Mouse (Mus musculus): ENCODE measurements around the gene Mtus2. TPM values are rescaled to one million over a fixed set of nuclear protein-coding genes. Genes with fewer than 3 reads are reported as not detected.

Gene Mtus2
- polyA plus RNA-seq, 1 experiment = 1.8 TPM

DNA sequence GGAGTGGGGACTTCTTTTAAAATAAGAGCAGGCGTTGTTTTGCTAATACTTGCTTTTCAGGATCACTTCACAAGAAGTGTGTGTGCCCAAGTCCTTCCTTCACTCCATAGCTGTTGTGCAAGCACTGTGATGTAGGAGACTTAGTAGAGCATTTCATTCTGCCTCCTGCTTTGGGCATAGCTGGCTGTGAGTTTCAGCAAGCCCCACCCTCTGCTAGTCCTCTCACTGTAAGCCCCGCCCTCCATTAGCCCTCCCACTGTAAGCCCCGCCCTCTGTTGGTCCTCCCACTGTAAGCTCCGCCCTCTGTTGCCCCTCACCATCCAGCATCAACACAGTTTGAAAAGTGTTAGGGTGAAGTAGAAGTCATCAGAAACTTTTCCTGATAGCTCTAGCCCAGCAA, 310.3 kb downstream of the Mtus2 start:
- no peaks in the 10 kb centered on the region for H3K4me1 ChIP-seq (ENCODE audit: control insufficient read depth, insufficient read depth, insufficient read length, low read length)
- no peak overlapping the region for H3K4me3 ChIP-seq (ENCODE audit: insufficient read depth, low read depth, low read length)
- H3K27ac ChIP-seq (replicated peaks; ENCODE audit: low read depth, low read length) = no peak overlapping the region

DNA sequence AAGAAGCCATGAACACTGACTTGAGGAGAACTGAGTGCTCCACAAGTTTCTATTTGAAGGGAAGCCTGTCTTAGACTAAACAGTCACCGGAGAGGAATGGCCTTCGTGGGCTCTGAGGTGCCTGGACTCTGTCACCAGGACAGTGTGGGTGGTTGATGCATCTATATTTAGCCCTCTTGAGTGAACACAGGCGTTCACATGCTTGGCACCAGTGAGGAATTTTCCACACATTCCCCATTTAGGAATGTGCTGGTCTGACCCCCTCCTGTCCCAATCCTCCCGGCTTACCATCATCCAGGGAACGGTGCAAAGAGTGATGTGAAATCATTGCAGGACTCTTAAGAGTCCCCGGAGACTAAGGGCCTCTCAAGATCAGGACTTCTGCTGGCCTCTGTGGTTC, 314.9 kb downstream of the Mtus2 start:
- no peak overlapping the region for H3K4me3 ChIP-seq (ENCODE audit: insufficient read depth, low read depth, low read length)
- no peak overlapping the region for H3K27ac ChIP-seq (replicated peaks; ENCODE audit: low read depth, low read length)
- H3K4me1 ChIP-seq (ENCODE audit: control insufficient read depth, insufficient read depth, insufficient read length, low read length) = no peaks in the 10 kb centered on the region

DNA sequence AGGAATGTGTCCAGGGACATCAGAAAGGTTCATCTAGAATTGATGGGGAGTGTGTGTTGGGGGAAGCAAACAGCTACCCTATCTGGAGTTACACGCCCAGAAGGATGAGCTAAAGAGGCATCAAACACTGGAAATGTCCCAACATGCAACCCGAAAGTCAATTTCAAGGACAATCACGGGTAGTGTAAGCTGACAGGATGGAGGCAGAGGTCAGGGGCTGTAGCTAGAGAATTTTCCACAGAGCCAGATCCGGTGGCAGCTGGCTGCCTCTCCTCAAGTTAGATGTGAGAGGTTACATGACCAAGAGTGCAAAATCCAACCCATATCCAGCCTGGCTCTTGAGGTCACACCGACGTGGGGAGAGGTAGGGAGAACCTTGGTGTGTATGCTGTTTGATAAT, 315.7 kb downstream of the Mtus2 start:
- Histone ChIP-seq H3K4me1 (ENCODE audit: control insufficient read depth, insufficient read depth, insufficient read length, low read length) (no peaks in the 10 kb centered on the region), H3K4me3 (ENCODE audit: insufficient read depth, low read depth, low read length) (no peak overlapping the region), H3K27ac (replicated peaks; ENCODE audit: low read depth, low read length) (no peak overlapping the region)

DNA sequence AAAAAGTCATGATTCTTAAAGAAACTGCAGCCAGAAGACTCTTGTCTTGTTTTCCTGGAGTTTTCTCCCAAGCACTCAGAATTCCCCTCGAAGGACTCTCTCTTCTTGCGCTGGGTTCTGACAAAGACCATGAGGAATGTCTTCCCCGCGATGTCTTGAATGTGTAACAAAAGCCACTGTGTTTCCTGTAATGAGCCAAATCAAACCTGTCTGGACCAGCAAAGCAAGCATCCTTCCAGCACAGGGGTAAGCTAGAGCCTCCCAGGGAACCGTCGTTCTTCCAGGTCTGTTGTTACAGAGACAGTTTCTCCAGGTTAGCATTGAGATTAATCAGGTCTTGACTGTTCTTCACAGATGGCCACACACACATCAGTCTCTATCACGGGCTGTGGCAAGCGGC, 321.1 kb downstream of the Mtus2 start:
- H3K4me1 ChIP-seq (ENCODE audit: control insufficient read depth, insufficient read depth, insufficient read length, low read length) = no peaks in the 10 kb centered on the region
- H3K4me3 ChIP-seq (ENCODE audit: insufficient read depth, low read depth, low read length) = no peak overlapping the region
- H3K27ac ChIP-seq (replicated peaks; ENCODE audit: low read depth, low read length) = no peak overlapping the region

DNA sequence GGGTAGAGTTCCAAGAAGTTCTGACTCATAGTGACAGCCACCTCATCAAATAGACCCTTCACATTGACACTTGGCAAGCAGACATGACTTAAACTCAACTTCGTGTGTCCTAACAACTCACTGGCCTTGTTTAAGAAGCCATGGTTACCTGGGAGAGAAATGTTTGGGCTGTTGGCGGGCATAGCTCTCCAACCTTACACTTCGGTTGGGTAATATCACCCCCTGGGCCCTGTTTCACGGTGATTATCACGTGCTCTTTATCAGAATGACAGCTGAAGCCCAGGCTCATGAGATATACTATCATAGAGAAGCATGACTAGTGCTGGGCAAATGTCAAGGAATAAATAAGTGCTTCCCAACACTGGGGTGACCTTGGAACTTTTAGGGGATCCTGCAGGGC, 323.2 kb downstream of the Mtus2 start:
- no peak overlapping the region for H3K4me3 ChIP-seq (ENCODE audit: insufficient read depth, low read depth, low read length)
- no peak overlapping the region for H3K27ac ChIP-seq (replicated peaks; ENCODE audit: low read depth, low read length)
- no peaks in the 10 kb centered on the region for H3K4me1 ChIP-seq (ENCODE audit: control insufficient read depth, insufficient read depth, insufficient read length, low read length)

DNA sequence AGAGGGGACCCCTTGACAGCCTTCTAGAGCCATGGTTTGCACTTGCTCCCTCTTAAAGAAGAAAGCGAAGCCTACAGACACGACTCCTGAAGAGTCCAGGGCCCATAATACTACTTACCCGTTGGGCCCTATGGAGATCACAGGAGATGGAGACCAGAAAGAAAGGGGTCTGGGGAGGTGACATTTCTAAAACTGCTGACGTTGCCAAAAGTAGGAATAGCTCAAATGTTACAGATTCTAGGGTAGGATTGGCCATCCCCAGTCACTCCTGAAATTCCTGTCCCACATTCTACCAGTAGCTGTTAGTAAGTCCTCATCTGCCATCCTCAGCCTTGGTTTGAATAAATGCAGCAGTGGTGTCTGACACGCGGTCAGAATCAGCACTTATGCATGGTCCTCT, 325.0 kb downstream of the Mtus2 start:
- no peaks in the 10 kb centered on the region for H3K4me1 ChIP-seq (ENCODE audit: control insufficient read depth, insufficient read depth, insufficient read length, low read length)
- H3K4me3 ChIP-seq (ENCODE audit: insufficient read depth, low read depth, low read length) = no peak overlapping the region
- no peak overlapping the region for H3K27ac ChIP-seq (replicated peaks; ENCODE audit: low read depth, low read length)

DNA sequence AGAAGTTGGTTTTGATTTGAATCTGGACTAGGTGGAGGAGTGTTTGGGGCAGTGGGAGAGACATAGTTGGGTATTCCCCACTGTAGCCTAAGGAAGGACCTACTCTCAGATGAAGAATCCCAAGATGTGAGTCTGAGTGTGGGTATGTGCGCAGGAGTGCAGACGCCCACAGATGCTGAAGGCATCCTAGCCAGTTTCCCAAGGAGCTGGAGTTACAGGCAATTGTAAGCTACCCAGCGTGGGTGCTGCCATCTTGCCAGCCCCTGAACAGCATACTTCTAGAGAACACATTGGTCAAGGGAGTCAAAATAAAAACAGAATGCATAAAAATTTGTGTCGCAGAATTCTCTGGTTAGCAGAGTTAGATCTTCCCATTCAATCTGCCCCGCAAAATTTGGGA, 325.5 kb downstream of the Mtus2 start:
- no peaks in the 10 kb centered on the region for H3K4me1 ChIP-seq (ENCODE audit: control insufficient read depth, insufficient read depth, insufficient read length, low read length)
- no peak overlapping the region for H3K27ac ChIP-seq (replicated peaks; ENCODE audit: low read depth, low read length)
- H3K4me3 ChIP-seq (ENCODE audit: insufficient read depth, low read depth, low read length) = no peak overlapping the region

DNA sequence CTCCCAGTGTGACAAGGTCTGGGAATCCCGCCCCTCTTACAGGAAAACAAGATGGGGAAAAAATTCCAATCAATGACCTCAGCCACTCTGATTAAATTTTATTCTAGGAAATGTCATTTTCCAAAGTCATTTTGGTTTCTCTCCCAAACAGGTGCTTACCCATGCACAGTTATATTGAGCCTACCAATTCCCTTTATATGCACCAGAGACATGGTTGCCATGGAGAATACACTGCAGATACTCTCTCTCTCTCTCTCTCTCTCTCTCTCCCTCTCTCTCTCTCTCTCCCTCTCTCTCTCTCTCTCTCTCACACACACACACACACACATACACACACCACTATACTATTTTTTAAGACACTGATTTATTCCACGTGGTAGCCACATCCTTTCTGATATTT, 326.1 kb downstream of the Mtus2 start:
- H3K4me3 ChIP-seq (ENCODE audit: insufficient read depth, low read depth, low read length) = no peak overlapping the region
- no peak overlapping the region for H3K27ac ChIP-seq (replicated peaks; ENCODE audit: low read depth, low read length)
- H3K4me1 ChIP-seq (ENCODE audit: control insufficient read depth, insufficient read depth, insufficient read length, low read length) = no peaks in the 10 kb centered on the region

DNA sequence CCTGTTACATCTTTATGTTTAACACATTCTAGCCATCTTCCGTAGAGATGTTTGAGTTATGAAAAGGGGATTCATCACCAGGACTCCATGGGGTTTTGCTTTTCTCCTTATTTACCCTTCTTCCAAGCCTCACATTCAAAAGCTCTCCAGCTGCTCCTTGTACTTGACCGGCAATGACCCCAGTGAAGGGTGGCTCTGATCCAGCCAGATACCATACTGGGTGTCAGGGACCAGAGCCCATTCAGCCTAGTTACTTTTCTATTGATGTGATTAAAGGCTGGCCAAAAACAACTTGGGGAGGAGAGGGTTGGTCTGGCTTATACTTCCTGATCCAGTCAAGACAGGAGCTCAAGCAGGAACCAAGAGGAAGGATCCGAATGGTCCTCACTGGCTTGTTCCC, 326.5 kb downstream of the Mtus2 start:
- no peak overlapping the region for H3K4me3 ChIP-seq (ENCODE audit: insufficient read depth, low read depth, low read length)
- no peaks in the 10 kb centered on the region for H3K4me1 ChIP-seq (ENCODE audit: control insufficient read depth, insufficient read depth, insufficient read length, low read length)
- H3K27ac ChIP-seq (replicated peaks; ENCODE audit: low read depth, low read length) = no peak overlapping the region

DNA sequence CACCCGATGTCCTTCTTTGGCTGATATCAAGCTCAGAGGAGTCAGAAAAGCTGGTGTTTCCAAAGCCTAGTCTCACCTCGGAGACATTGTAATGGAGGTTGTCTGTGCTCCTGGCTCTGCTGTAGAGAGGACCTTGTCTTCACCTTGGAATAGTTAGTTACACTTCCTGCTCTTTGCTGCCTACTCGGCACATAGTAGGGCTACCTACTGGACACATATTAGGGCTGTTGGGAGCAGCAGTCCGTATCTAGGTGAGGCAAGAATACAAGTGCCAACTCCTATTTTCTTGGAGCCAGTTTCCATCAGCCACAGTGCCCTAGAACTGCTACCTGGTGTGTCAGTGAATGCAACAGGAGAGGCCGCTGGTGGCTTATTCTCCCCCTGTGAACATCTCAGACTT, 330.4 kb downstream of the Mtus2 start:
- H3K4me3 ChIP-seq (ENCODE audit: insufficient read depth, low read depth, low read length) = no peak overlapping the region
- no peak overlapping the region for H3K27ac ChIP-seq (replicated peaks; ENCODE audit: low read depth, low read length)
- H3K4me1 ChIP-seq (ENCODE audit: control insufficient read depth, insufficient read depth, insufficient read length, low read length) = no peaks in the 10 kb centered on the region

DNA sequence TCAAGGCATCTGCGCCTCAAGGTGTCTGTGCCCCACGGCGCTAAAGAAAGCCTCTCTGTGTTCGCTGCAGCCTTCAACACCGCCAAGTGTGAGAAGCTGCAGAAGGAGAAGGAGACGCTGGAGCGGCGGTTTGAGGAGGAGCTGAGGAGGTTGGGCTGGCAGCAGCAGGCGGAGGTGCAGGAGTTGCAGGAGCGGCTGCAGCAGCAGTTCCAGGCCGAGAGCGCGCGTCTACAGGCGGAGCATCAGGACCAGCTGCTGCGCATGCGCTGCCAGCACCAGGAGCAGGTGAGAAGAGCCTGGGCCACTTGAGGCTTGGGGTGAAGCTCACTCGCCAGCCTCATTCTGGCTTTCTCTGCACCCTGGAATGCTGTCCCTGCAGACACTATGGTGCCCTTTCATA, 331.7 kb downstream of the Mtus2 start:
- Histone ChIP-seq H3K4me3 (ENCODE audit: insufficient read depth, low read depth, low read length) (no peak overlapping the region), H3K27ac (replicated peaks; ENCODE audit: low read depth, low read length) (no peak overlapping the region), H3K4me1 (ENCODE audit: control insufficient read depth, insufficient read depth, insufficient read length, low read length) (no peaks in the 10 kb centered on the region)

DNA sequence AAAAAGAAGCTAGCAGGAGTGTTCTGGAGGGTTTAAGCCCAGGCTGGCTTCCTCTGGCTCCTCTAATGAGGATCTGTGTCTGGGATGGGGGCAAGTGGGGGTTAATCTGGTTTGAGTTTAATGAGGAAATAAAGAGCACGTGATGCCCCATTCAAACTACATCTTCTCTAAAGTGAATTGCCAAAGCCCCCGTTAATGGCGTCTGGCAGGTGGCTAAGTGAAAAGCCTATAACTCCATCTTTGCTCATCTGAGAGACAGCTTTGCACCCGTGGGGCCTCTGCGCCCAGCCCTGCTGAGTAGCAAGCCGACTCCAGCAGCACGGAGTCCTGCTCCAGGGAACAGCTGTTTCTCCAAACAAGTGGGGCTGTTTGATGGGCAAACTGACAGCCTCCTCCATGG, 332.8 kb downstream of the Mtus2 start:
- no peak overlapping the region for H3K4me3 ChIP-seq (ENCODE audit: insufficient read depth, low read depth, low read length)
- H3K27ac ChIP-seq (replicated peaks; ENCODE audit: low read depth, low read length) = no peak overlapping the region
- no peaks in the 10 kb centered on the region for H3K4me1 ChIP-seq (ENCODE audit: control insufficient read depth, insufficient read depth, insufficient read length, low read length)

DNA sequence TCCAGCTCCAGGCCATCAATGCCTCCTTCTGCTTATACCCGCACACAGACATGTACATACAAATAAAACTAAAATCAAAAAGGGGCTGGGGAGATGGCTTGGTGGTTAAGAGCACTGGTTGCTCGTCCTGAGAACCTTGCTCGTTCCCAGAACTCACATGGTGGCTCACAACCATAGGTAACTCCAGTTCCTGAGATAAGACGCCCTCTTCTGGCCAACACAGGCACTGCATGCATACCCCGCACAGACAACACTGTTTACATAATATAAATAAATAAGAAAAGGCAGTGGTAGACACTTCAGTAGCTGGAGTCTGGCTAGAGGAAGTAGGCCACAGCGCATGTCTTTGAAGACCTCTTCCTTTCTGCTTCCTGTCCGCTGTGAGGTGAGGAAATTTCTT, 335.7 kb downstream of the Mtus2 start:
- no peaks in the 10 kb centered on the region for H3K4me1 ChIP-seq (ENCODE audit: control insufficient read depth, insufficient read depth, insufficient read length, low read length)
- H3K27ac ChIP-seq (replicated peaks; ENCODE audit: low read depth, low read length) = no peak overlapping the region
- H3K4me3 ChIP-seq (ENCODE audit: insufficient read depth, low read depth, low read length) = no peak overlapping the region

DNA sequence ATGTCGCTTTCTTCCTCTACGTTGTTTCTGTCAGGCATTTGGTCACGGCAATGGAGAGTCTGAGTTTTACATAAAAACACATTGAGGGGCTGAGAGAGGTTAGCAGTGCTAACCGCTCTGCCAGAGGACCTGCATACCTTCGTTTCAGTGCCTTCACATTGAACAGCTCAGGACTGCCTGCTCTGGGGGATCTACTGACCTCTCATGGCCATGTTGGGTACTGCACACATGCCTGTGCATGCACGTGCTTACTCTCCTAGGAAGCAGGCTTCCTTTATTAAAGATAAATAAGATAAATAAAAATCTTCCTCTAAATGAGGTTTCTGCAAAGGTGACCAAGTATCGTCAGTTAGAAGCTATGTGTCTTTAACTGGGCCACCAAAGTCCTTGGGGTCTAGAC, 336.2 kb downstream of the Mtus2 start:
- H3K4me1 ChIP-seq (ENCODE audit: control insufficient read depth, insufficient read depth, insufficient read length, low read length) = no peaks in the 10 kb centered on the region
- H3K4me3 ChIP-seq (ENCODE audit: insufficient read depth, low read depth, low read length) = no peak overlapping the region
- no peak overlapping the region for H3K27ac ChIP-seq (replicated peaks; ENCODE audit: low read depth, low read length)

DNA sequence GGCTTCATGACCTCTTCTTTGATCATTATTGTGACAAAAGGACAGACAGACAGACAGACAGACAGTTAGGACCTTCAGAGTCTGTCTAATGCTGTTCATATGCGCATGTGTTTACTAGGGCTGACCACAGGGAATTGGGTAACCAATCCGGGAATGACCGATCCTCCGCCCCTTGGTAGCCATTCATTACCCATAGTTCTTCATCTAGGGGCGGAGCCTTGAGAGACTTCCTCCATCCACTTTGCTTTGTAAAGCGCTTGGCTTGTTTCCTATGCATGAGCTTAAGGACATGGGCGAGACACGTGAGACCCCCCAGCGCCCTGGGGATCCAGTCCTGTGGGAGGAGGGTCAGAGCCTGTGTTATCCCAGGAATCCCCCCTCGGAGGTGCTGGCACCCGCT, 345.8 kb downstream of the Mtus2 start:
- Histone ChIP-seq H3K4me1 (ENCODE audit: control insufficient read depth, insufficient read depth, insufficient read length, low read length) (no peaks in the 10 kb centered on the region), H3K4me3 (ENCODE audit: insufficient read depth, low read depth, low read length) (peak overlapping the region; percentile 36), H3K27ac (replicated peaks; ENCODE audit: low read depth, low read length) (no peak overlapping the region)

DNA sequence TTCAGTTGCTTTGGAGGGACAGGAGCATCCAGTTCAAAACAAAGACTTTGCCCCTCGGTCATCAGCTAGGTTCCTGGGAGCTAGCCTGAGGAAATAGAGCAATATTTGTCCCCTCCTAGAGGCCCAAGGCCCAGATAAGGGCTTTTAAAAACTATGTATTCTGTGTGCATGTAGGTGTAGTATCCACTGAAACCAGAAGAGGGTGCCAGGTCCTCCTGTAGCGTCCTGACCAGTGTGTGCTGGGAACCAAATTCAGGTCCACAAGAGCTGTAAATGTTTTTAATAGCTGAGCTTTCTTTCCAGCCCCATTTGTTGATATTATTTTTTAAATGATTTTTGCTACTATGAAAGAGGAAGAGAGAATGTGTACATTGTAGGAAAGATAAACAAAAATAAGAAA, 347.0 kb downstream of the Mtus2 start:
- no peak overlapping the region for H3K4me3 ChIP-seq (ENCODE audit: insufficient read depth, low read depth, low read length)
- H3K27ac ChIP-seq (replicated peaks; ENCODE audit: low read depth, low read length) = no peak overlapping the region
- no peaks in the 10 kb centered on the region for H3K4me1 ChIP-seq (ENCODE audit: control insufficient read depth, insufficient read depth, insufficient read length, low read length)

DNA sequence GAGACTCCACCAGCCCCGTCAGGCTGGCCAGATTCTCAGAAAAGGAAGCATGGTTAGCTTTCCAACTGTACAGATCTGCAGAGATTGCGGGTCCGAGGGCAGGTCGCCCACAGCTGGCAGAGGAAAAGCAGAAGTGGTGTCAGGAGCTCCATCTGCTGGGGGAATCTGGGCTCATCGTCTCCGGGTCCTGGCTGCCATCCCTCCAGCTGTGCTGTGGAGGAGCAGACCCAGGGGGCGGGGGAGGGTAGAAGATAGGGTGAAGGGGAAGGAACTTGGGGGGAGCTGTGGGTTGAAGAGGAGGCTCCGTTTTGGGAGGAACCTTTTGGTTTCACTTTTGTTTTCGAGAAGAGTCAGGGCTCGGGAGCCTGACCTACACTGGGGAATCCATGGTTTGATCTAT, 353.7 kb downstream of the Mtus2 start:
- H3K4me1 ChIP-seq (ENCODE audit: control insufficient read depth, insufficient read depth, insufficient read length, low read length) = no peaks in the 10 kb centered on the region
- no peak overlapping the region for H3K27ac ChIP-seq (replicated peaks; ENCODE audit: low read depth, low read length)
- peak overlapping the region; percentile 51 for H3K4me3 ChIP-seq (ENCODE audit: insufficient read depth, low read depth, low read length)
